In the genomic region with DNA sequence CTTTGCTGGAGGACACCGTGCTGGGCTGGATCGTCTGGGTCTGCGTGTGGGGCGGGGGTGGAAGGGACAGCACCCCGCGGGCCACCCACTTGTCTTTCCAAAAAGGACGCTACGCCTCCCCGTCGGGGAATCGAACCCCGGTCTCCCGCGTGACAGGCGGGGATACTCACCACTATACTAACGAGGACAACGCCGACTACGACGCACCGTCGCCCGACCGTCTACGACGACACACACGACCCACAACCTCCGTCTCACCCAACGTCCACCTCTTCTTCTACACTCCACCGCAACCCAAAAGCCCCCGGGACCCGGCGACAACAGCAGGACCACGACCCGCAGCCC, we compare ENCODE assay signal across 8 mouse cellular contexts. TPM values are rescaled to one million over a fixed set of nuclear protein-coding genes. Genes with fewer than 3 reads are reported as not detected.
DNase-seq lines count a peak whose midpoint lies in the region; ATAC-seq lines count a peak whose summit lies in the region.
"Not testable (repeated sequence)": the region's sequence is repeated elsewhere in the genome, so short reads cannot be mapped to it uniquely, and the experiment has no call there.

No protein-coding gene starts in this region.

- peak; percentile 52 for ATAC-seq in liver, embryonic 12.5 days
- peak; percentile 34 for ATAC-seq in midbrain, embryonic 13.5 days

- not testable (repeated sequence) for H3K36me3 ChIP-seq in liver, embryonic 12.5 days; midbrain, embryonic 13.5 days

- peaks cover 43% of the 10 kb centered on the region for H3K27me3 ChIP-seq in liver, embryonic 12.5 days (replicated peaks)
- peaks cover 46% of the 10 kb centered on the region for H3K27me3 ChIP-seq in midbrain, embryonic 13.5 days

- DNase-seq in cerebellum, postnatal 10 days = peak; percentile 76 to 79
- DNase-seq in frontal cortex, postnatal 10 days (ENCODE audit: low spot score in 2 of 2) = peak; percentile 67 to 76
- DNase-seq in heart, postnatal 14 days = peak; percentile 60 to 66
- DNase-seq in kidney, postnatal 10 days = peak; percentile 70
- peak; percentile 79 for DNase-seq in right cerebral cortex, postnatal 4 days
- peak; percentile 43 for DNase-seq in urinary bladder, postnatal 25 days (ENCODE audit: low spot score)

- not testable (repeated sequence) for H3K27ac ChIP-seq in liver, embryonic 12.5 days; midbrain, embryonic 13.5 days

- H3K9ac ChIP-seq in liver, embryonic 12.5 days; midbrain, embryonic 13.5 days (replicated peaks): not testable (repeated sequence)

- peak overlapping the region; percentile 60 for H3K4me2 ChIP-seq in liver, embryonic 12.5 days
- peak overlapping the region; percentile 47 for H3K4me2 ChIP-seq in midbrain, embryonic 13.5 days (replicated peaks)

- peak overlapping the region; percentile 42 for H3K4me3 ChIP-seq in liver, embryonic 12.5 days
- H3K4me3 ChIP-seq in midbrain, embryonic 13.5 days (replicated peaks) = peak overlapping the region; percentile 33

- peaks cover 31% of the 10 kb centered on the region for H3K4me1 ChIP-seq in liver, embryonic 12.5 days
- not testable (repeated sequence) for H3K4me1 ChIP-seq in midbrain, embryonic 13.5 days (replicated peaks)

- intact Hi-C loops in heart, postnatal 14 days (cut with DNase I) = not testable (repeated sequence)

- 1% methylated on average over 26 of the region's 35 CpGs for WGBS in liver, embryonic 12.5 days (ENCODE audit: insufficient replicate concordance)
- WGBS in midbrain, embryonic 13.5 days = under 1% methylated on average over 24 of the region's 35 CpGs

- H3K9me3 ChIP-seq in liver, embryonic 12.5 days (replicated peaks); midbrain, embryonic 13.5 days: not testable (repeated sequence)

RNA-seq across cellular contexts. Expression of a gene that starts 0.5 kb away (rescaled TPM):
- 10 to 100 TPM; 11.8 to 11.9 TPM for total RNA-seq in heart, postnatal 14 days (2021)
- 16.1 and 17.0 TPM in 2 replicates for polyA plus RNA-seq in liver, embryonic 12.5 days (2016; fragmentation: Nextera tagmentation; extraction: Ambion mirVana)
- 4.8 and 6.0 TPM in 2 replicates for polyA plus RNA-seq in midbrain, embryonic 13.5 days (2015; fragmentation: Nextera tagmentation; extraction: Ambion mirVana)

RNA-seq across cellular contexts. Expression of a gene that starts 46.5 kb away (rescaled TPM):
- under 1 TPM; 0.22 to 0.29 TPM for total RNA-seq in heart, postnatal 14 days (2021)
- polyA plus RNA-seq in liver, embryonic 12.5 days (2016; fragmentation: Nextera tagmentation; extraction: Ambion mirVana) = 1.3 and 2.0 TPM in 2 replicates
- polyA plus RNA-seq in midbrain, embryonic 13.5 days (2015; fragmentation: Nextera tagmentation; extraction: Ambion mirVana) = 0.15 TPM in 1 of 2 replicates, not detected in the other

RNA-seq across cellular contexts. Expression of a gene that starts 48.5 kb away (rescaled TPM):
- total RNA-seq in heart, postnatal 14 days (2021) = 1 to 10 TPM in 1 of 2 experiments, under 1 TPM in 1; 1.00 to 2.1 TPM
- polyA plus RNA-seq in liver, embryonic 12.5 days (2016; fragmentation: Nextera tagmentation; extraction: Ambion mirVana) = 2.1 and 2.3 TPM in 2 replicates
- 2.0 and 3.7 TPM in 2 replicates for polyA plus RNA-seq in midbrain, embryonic 13.5 days (2015; fragmentation: Nextera tagmentation; extraction: Ambion mirVana)
